Mouse (Mus musculus): ENCODE measurements around the gene Mettl21a. TPM values are rescaled to one million over a fixed set of nuclear protein-coding genes. Genes with fewer than 3 reads are reported as not detected.

Mettl21a gene
- polyA plus RNA-seq, 1 experiment from 2014 or later = 20.9 TPM

- Histone ChIP-seq H3K27me3 (ENCODE audit: control insufficient read depth, insufficient read depth, low read length) (no peaks in the 10 kb centered on the region), H3K9me3 (ENCODE audit: control insufficient read depth, low read length) (no peaks in the 10 kb centered on the region), H3K9ac (ENCODE audit: low read length) (peak overlapping the region; percentile 67), H3K4me3 (ENCODE audit: low read depth, low read length) (peak overlapping the region; percentile 52), H3K27ac (ENCODE audit: low read depth, low read length) (peak overlapping the region; percentile 93), H3K4me1 (ENCODE audit: control insufficient read depth, insufficient read depth, low read length) (peaks cover 6% of the 10 kb centered on the region; the same call in 1 of the 2 replicates), H3K4me2 (peak overlapping the region; percentile 78), H3K36me3 (ENCODE audit: control insufficient read depth, insufficient read depth, low read length) (no peaks in the 10 kb centered on the region)
- WGBS = 1% methylated on average over 15 of the region's 15 CpGs
- peak; percentile 98 for DNase-seq (ENCODE audit: low spot score, missing footprints)
- ATAC-seq (ENCODE audit: low FRiP score) = peak; percentile 81
These were observed 608 bp upstream of the Mettl21a start for GRCm38 (mm10) chr1:64617715-64617984.

DNA sequence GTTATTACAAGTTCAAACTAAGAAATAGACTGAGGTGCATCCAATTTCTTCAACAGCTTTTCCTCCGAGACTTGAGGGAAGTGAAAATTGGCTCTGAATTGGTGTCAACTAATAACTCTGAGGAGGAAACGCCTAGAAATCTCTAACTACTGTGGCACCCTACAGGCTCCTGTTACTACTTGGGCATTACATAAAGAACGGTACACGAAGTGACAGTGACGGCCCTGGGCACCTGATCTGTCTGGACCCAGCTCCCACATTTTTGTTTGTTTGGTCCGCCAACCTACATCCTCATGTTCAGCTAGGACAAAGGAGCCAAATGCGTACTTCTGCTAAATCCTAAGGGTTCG, 536 bp downstream of the Mettl21a start:
- Histone ChIP-seq H3K4me3 (ENCODE audit: low read depth, low read length) (peak overlapping the region; percentile 52), H3K9ac (ENCODE audit: low read length) (peak overlapping the region; percentile 67), H3K4me1 (ENCODE audit: control insufficient read depth, insufficient read depth, low read length) (peaks cover 6% of the 10 kb centered on the region; the same call in 1 of the 2 replicates), H3K36me3 (ENCODE audit: control insufficient read depth, insufficient read depth, low read length) (no peaks in the 10 kb centered on the region), H3K9me3 (ENCODE audit: control insufficient read depth, low read length) (no peaks in the 10 kb centered on the region), H3K27ac (ENCODE audit: low read depth, low read length) (peak overlapping the region; percentile 93; the same call in 1 of the 2 replicates), H3K27me3 (ENCODE audit: control insufficient read depth, insufficient read depth, low read length) (no peaks in the 10 kb centered on the region), H3K4me2 (peak overlapping the region; percentile 78)
- no peak for DNase-seq (ENCODE audit: low spot score, missing footprints)
- no peak; the same call in 1 of the 2 replicates for ATAC-seq (ENCODE audit: low FRiP score)
- WGBS = 9% methylated on average over 8 of the region's 8 CpGs

- Histone ChIP-seq H3K27ac (ENCODE audit: low read depth, low read length) (no peak overlapping the region), H3K4me1 (ENCODE audit: control insufficient read depth, insufficient read depth, low read length) (peaks cover 6% of the 10 kb centered on the region; the same call in 1 of the 2 replicates), H3K9ac (ENCODE audit: low read length) (peak overlapping the region; percentile 67), H3K27me3 (ENCODE audit: control insufficient read depth, insufficient read depth, low read length) (no peaks in the 10 kb centered on the region), H3K9me3 (ENCODE audit: control insufficient read depth, low read length) (no peaks in the 10 kb centered on the region), H3K4me2 (peak overlapping the region; percentile 78), H3K36me3 (ENCODE audit: control insufficient read depth, insufficient read depth, low read length) (peaks cover 2% of the 10 kb centered on the region; the same call in 1 of the 2 replicates), H3K4me3 (ENCODE audit: low read depth, low read length) (no peak overlapping the region)
- DNase-seq (ENCODE audit: low spot score, missing footprints) (no peak), ATAC-seq (ENCODE audit: low FRiP score) (no peak)
- 73% methylated on average over 6 of the region's 6 CpGs for WGBS
These were observed 966 bp downstream of the Mettl21a start for GRCm38 (mm10) chr1:64616076-64616475.

DNA sequence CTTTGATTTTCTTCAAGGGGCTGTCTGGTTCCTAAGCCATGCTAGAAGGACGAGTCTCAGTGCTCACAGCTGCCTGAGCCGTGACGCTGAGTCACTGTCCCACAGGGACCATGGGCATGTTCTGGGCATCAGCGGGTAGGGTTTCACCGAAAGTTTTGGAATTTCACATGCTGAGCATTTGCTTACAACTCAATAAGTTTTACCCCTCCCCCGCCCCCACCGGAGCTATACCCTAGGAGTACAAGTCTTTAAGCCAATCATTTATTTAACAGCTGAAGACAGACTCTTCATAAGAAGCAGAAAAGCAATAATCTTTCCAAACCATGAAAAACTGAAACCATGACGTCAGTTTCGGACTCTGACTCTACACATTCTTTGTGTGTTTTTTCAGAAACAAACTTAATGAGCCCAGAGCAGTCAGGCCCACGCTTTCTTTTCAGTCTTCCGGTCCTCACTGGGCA, 1.5 kb downstream of the Mettl21a start:
- H3K9me3 ChIP-seq (ENCODE audit: control insufficient read depth, low read length) = no peaks in the 10 kb centered on the region
- 81% methylated on average over 11 of the region's 11 CpGs for WGBS
- H3K4me1 ChIP-seq (ENCODE audit: control insufficient read depth, insufficient read depth, low read length) = peaks cover 6% of the 10 kb centered on the region; the same call in 1 of the 2 replicates
- no peaks in the 10 kb centered on the region for H3K27me3 ChIP-seq (ENCODE audit: control insufficient read depth, insufficient read depth, low read length)
- H3K4me2 ChIP-seq = no peak overlapping the region
- DNase-seq (ENCODE audit: low spot score, missing footprints) (peak; percentile 77), ATAC-seq (ENCODE audit: low FRiP score) (no peak)
- no peak overlapping the region for H3K9ac ChIP-seq (ENCODE audit: low read length)
- H3K36me3 ChIP-seq (ENCODE audit: control insufficient read depth, insufficient read depth, low read length) = peaks cover 2% of the 10 kb centered on the region; the same call in 1 of the 2 replicates
- no peak overlapping the region for H3K27ac ChIP-seq (ENCODE audit: low read depth, low read length)
- no peak overlapping the region for H3K4me3 ChIP-seq (ENCODE audit: low read depth, low read length)

- H3K27ac ChIP-seq (ENCODE audit: low read depth, low read length) = no peak overlapping the region
- ATAC-seq (ENCODE audit: low FRiP score) = no peak
- no peaks in the 10 kb centered on the region for H3K9me3 ChIP-seq (ENCODE audit: control insufficient read depth, low read length)
- no peaks in the 10 kb centered on the region for H3K27me3 ChIP-seq (ENCODE audit: control insufficient read depth, insufficient read depth, low read length)
- H3K4me2 ChIP-seq = no peak overlapping the region
- no peak overlapping the region for H3K4me3 ChIP-seq (ENCODE audit: low read depth, low read length)
- H3K36me3 ChIP-seq (ENCODE audit: control insufficient read depth, insufficient read depth, low read length) = peaks cover 2% of the 10 kb centered on the region; the same call in 1 of the 2 replicates
- H3K4me1 ChIP-seq (ENCODE audit: control insufficient read depth, insufficient read depth, low read length) = peaks cover 6% of the 10 kb centered on the region; the same call in 1 of the 2 replicates
- no peak overlapping the region for H3K9ac ChIP-seq (ENCODE audit: low read length)
- 81% methylated on average over 10 of the region's 10 CpGs for WGBS
- peak; percentile 68 for DNase-seq (ENCODE audit: low spot score, missing footprints)
These were observed 2.2 kb downstream of the Mettl21a start for GRCm38 (mm10) chr1:64614801-64615345.

GRCm38 (mm10) chr1:64614311-64614710, 2.7 kb downstream of the Mettl21a start:
- Histone ChIP-seq H3K9ac (ENCODE audit: low read length) (no peak overlapping the region), H3K36me3 (ENCODE audit: control insufficient read depth, insufficient read depth, low read length) (peaks cover 2% of the 10 kb centered on the region; the same call in 1 of the 2 replicates), H3K4me2 (no peak overlapping the region), H3K9me3 (ENCODE audit: control insufficient read depth, low read length) (no peaks in the 10 kb centered on the region), H3K27ac (ENCODE audit: low read depth, low read length) (no peak overlapping the region), H3K27me3 (ENCODE audit: control insufficient read depth, insufficient read depth, low read length) (no peaks in the 10 kb centered on the region), H3K4me3 (ENCODE audit: low read depth, low read length) (no peak overlapping the region), H3K4me1 (ENCODE audit: control insufficient read depth, insufficient read depth, low read length) (peaks cover 6% of the 10 kb centered on the region; the same call in 1 of the 2 replicates)
- DNase-seq (ENCODE audit: low spot score, missing footprints) = peak; percentile 35
- 88% methylated on average over 9 of the region's 9 CpGs for WGBS
- no peak for ATAC-seq (ENCODE audit: low FRiP score)

GRCm38 (mm10) chr1:64609976-64610375, 7.1 kb downstream of the Mettl21a start:
- Histone ChIP-seq H3K27ac (ENCODE audit: low read depth, low read length) (no peak overlapping the region), H3K9ac (ENCODE audit: low read length) (no peak overlapping the region), H3K27me3 (ENCODE audit: control insufficient read depth, insufficient read depth, low read length) (no peaks in the 10 kb centered on the region), H3K4me1 (ENCODE audit: control insufficient read depth, insufficient read depth, low read length) (no peaks in the 10 kb centered on the region), H3K9me3 (ENCODE audit: control insufficient read depth, low read length) (no peaks in the 10 kb centered on the region), H3K4me2 (no peak overlapping the region), H3K36me3 (ENCODE audit: control insufficient read depth, insufficient read depth, low read length) (peaks cover 2% of the 10 kb centered on the region; the same call in 1 of the 2 replicates), H3K4me3 (ENCODE audit: low read depth, low read length) (no peak overlapping the region)
- DNase-seq (ENCODE audit: low spot score, missing footprints) (peak; percentile 72), ATAC-seq (ENCODE audit: low FRiP score) (no peak)
- WGBS = 92% methylated on average over 9 of the region's 9 CpGs

GRCm38 (mm10) chr1:64609145-64609544, 7.9 kb downstream of the Mettl21a start:
- H3K9ac ChIP-seq (ENCODE audit: low read length) = no peak overlapping the region
- DNase-seq (ENCODE audit: low spot score, missing footprints) (peak; percentile 44), ATAC-seq (ENCODE audit: low FRiP score) (no peak)
- no peak overlapping the region for H3K27ac ChIP-seq (ENCODE audit: low read depth, low read length)
- H3K27me3 ChIP-seq (ENCODE audit: control insufficient read depth, insufficient read depth, low read length) = no peaks in the 10 kb centered on the region
- H3K36me3 ChIP-seq (ENCODE audit: control insufficient read depth, insufficient read depth, low read length) = peaks cover 2% of the 10 kb centered on the region; the same call in 1 of the 2 replicates
- no peak overlapping the region for H3K4me3 ChIP-seq (ENCODE audit: low read depth, low read length)
- H3K9me3 ChIP-seq (ENCODE audit: control insufficient read depth, low read length) = no peaks in the 10 kb centered on the region
- no peaks in the 10 kb centered on the region for H3K4me1 ChIP-seq (ENCODE audit: control insufficient read depth, insufficient read depth, low read length)
- WGBS = 92% methylated on average over 4 of the region's 4 CpGs
- no peak overlapping the region for H3K4me2 ChIP-seq

- ATAC-seq (ENCODE audit: low FRiP score) = no peak
- WGBS = 93% methylated on average over 5 of the region's 5 CpGs
- H3K36me3 ChIP-seq (ENCODE audit: control insufficient read depth, insufficient read depth, low read length) = peaks cover 2% of the 10 kb centered on the region; the same call in 1 of the 2 replicates
These were observed 13.7 kb downstream of the Mettl21a start for GRCm38 (mm10) chr1:64603381-64603780.

More at GRCm38 (mm10) chr1:64603381-64603780, 13.7 kb downstream of the Mettl21a start:
- Histone ChIP-seq H3K27ac (ENCODE audit: low read depth, low read length) (no peak overlapping the region), H3K4me3 (ENCODE audit: low read depth, low read length) (no peak overlapping the region), H3K9ac (ENCODE audit: low read length) (no peak overlapping the region), H3K9me3 (ENCODE audit: control insufficient read depth, low read length) (no peaks in the 10 kb centered on the region), H3K4me2 (no peak overlapping the region), H3K27me3 (ENCODE audit: control insufficient read depth, insufficient read depth, low read length) (no peaks in the 10 kb centered on the region), H3K4me1 (ENCODE audit: control insufficient read depth, insufficient read depth, low read length) (no peaks in the 10 kb centered on the region)
- DNase-seq (ENCODE audit: low spot score, missing footprints) = peak; percentile 74
